Mouse (Mus musculus) right cerebral cortex, adult 18-20 months (tissue): ENCODE data around the gene Vipr2.

Experiments
- DNase-seq: peaks from one replicate; pipeline ENCODE4 v3.0.0; 2022; ENCODE audit warnings: mixed read lengths

Vipr2 gene

GRCm38 (mm10) chr12:116159695-116160094 is 82.2 kb downstream of the Vipr2 start:
- DNase-seq = no peak

DNA sequence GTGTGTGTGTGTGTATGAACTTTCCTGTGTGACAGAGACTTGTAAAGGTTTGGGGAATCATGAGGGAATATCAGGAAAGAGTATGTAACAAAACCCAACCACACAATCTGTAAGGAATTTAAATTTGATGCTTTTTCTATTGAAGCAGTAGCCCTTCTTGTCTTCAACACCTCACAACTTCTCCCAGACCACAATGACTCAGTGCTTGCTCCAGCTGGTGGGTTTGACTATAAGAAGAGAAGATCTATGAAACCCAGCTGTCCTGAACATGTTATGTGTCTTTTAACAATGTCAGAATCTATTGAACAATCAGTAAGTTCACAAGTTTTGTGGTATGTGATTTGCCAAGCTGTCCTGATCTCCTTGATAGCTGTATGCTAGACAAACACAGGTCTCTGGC is 87.8 kb downstream of the Vipr2 start:
- DNase-seq = no peak

GRCm38 (mm10) chr12:116169666-116170065 is 92.1 kb downstream of the Vipr2 start:
- DNase-seq = no peak

DNA sequence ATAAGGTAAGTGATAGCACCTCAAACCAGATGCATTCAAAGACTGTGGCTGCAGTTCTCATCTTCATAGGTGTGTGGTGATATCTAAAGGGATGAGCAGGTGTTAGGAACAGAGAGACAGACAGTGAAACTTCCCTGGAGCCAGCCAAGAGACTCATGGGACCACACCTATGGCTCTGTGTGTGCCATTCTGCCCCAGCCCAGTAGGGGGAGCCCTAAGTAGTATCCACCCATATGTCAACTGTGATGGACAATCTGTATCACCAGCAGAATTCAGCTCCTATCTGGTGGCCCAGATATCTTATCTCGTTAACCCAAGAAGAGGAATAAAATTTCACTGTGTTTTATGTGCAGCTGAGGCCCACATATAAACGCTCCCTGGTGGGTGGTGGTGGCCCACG is 99.4 kb downstream of the Vipr2 start:
- DNase-seq = no peak

GRCm38 (mm10) chr12:116181436-116182050 is 104.0 kb downstream of the Vipr2 start:
- DNase-seq = no peak

GRCm38 (mm10) chr12:116182376-116182775 is 104.8 kb downstream of the Vipr2 start:
- no peak for DNase-seq

- DNase-seq = no peak
These were observed 105.8 kb downstream of the Vipr2 start for GRCm38 (mm10) chr12:116183212-116183935.

- DNase-seq = no peak
These were observed 116.4 kb downstream of the Vipr2 start for GRCm38 (mm10) chr12:116193952-116194351.

DNA sequence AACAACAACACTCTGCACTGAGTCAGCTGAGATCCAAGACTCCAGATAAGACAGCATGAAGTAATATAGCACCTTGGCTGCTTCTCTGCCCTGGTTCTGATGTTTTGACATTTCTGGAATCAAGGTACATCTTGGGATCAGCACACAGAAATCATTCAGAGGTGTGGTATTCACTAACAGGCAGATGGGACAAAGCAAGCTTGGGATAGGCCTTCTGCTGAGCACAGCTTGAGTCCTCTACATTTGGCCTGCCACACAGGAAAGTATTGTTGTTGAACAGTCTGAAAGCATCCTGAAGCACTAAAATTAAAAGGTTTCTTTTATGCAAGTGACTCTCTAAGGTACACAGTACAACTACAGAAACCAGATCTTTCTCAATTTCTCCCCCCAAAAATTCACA is 117.1 kb downstream of the Vipr2 start:
- no peak for DNase-seq
